Mouse (Mus musculus) liver, embryonic 11.5 days (tissue): ENCODE data around the gene Bex6. TPM values are rescaled to one million over a fixed set of nuclear protein-coding genes. Genes with fewer than 3 reads are reported as not detected.

Experiments used
- ATAC-seq: fragments of 200-750 bp; cut with Nextera tagmentation; replicated peaks from 2 replicates; pipeline ENCODE4 v1.8.0; 2017; ENCODE audit warnings: moderate number of reproducible peaks, mild to moderate bottlenecking, moderate TSS enrichment, moderate library complexity; ENCODE audit not compliant: low FRiP score
- DNase-seq: peaks from one replicate; pipeline ENCODE4 v3.0.0-alpha.2; 2017; ENCODE audit warnings: low spot score
- H3K27ac ChIP-seq: fragments of 300-500 bp; sonication (generic); 2 replicates; pipeline ENCODE4 v1.5.1; 2014; ENCODE audit warnings: mild to moderate bottlenecking, low read depth, low read length, control low read depth
- H3K27me3 ChIP-seq: fragments of 300-500 bp; sonication (generic); replicated peaks from 2 replicates; pipeline ENCODE4 v1.6.1; 2014; ENCODE audit warnings: low read length, mixed read lengths; ENCODE audit not compliant: control insufficient read depth, insufficient read depth
- H3K36me3 ChIP-seq: fragments of 300-500 bp; sonication (generic); 2 replicates; pipeline ENCODE4 v1.6.1; 2014; ENCODE audit warnings: mild to moderate bottlenecking, low read length, moderate library complexity, mixed read lengths; ENCODE audit not compliant: control insufficient read depth, insufficient read depth
- H3K4me1 ChIP-seq: fragments of 300-500 bp; sonication (generic); replicated peaks from 2 replicates; pipeline ENCODE4 v1.6.1; 2014; ENCODE audit warnings: low read length, mixed read lengths; ENCODE audit not compliant: control insufficient read depth, insufficient read depth
- H3K4me2 ChIP-seq: fragments of 300-500 bp; sonication (generic); 2 replicates; pipeline ENCODE4 v1.6.1; 2014; ENCODE audit warnings: mild to moderate bottlenecking, control low read depth, moderate library complexity
- H3K4me3 ChIP-seq: fragments of 300-500 bp; sonication (generic); 2 replicates; pipeline ENCODE4 v1.5.1; 2014; ENCODE audit warnings: low read depth, low read length, control low read depth
- H3K9ac ChIP-seq: fragments of 300-500 bp; sonication (generic); 2 replicates; pipeline ENCODE4 v1.6.1; 2014; ENCODE audit warnings: low read depth, low read length, control low read depth
- H3K9me3 ChIP-seq: fragments of 300-500 bp; sonication (generic); 2 replicates; pipeline ENCODE4 v1.6.1; 2016; ENCODE audit warnings: low read length, inconsistent platforms, mixed read lengths; ENCODE audit not compliant: control insufficient read depth
- WGBS: fragments of 180-500 bp; shearing (Covaris S2); extraction: QIAGEN DNeasy Blood & Tissue Kit; methylation state at CpG from one replicate; pipeline ENCODE4 v1.1.7; 2014; 5-methylcytosine and 5-hydroxymethylcytosine counted together
- polyA plus RNA-seq: library from polyadenylated mRNA; unstranded; fragments of >200 nt; fragmentation: Nextera tagmentation; extraction: Ambion mirVana; gene quantifications from 2 replicates; pipeline ENCODE4 v1.2.1, GENCODE M21; 2014

Gene Bex6
- polyA plus RNA-seq, 1 experiment from 2014 or later = 1.2 TPM

GRCm38 (mm10) chr16:32189109-32189508 lies 9.5 kb downstream of the Bex6 start:
- Histone ChIP-seq H3K4me3 (no peak overlapping the region), H3K27me3 (no peaks in the 10 kb centered on the region), H3K9ac (no peak overlapping the region), H3K36me3 (no peaks in the 10 kb centered on the region), H3K4me2 (peak overlapping the region; percentile 37; the same call in 1 of the 2 replicates), H3K4me1 (0 out of 2 replicates have a peak, but pooled peaks cover 2% of the 10 kb centered on the region), H3K27ac (no peak overlapping the region), H3K9me3 (no peaks in the 10 kb centered on the region)
- ATAC-seq (no peak), DNase-seq (no peak)
- 44% methylated on average over 6 of the region's 6 CpGs for WGBS

DNA sequence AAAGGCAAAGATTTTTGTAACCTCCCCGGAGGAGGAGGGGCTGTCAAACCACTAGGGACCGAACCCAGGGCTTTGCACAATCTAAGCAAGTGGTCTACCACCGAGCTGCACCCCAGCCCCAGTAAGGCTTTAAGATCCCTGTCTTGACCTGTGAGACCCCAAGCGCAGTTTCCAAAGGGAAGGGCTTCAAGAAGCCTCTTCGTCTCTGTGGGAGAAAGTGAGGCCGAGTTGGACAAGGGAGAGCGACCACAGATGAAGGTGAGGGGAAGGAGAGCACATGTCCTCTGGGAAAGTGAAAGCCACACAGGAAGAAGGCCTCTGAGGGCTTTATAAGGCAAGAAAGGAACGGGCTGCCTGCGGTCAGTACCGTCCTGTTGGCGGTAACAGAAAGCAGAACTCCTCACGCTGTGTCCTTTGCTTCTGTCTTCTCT lies 10.4 kb downstream of the Bex6 start:
- Histone ChIP-seq H3K4me2 (peak overlapping the region; percentile 56), H3K27ac (0 out of 2 replicates have a peak overlapping the region, but pooled peaks have one; percentile 25), H3K27me3 (no peaks in the 10 kb centered on the region), H3K36me3 (no peaks in the 10 kb centered on the region), H3K4me1 (0 out of 2 replicates have a peak, but pooled peaks cover 2% of the 10 kb centered on the region), H3K9me3 (no peaks in the 10 kb centered on the region), H3K9ac (peak overlapping the region; percentile 43), H3K4me3 (peak overlapping the region; percentile 23)
- WGBS = 33% methylated on average over 11 of the region's 12 CpGs
- ATAC-seq (no peak), DNase-seq (no peak)

- H3K27ac ChIP-seq = no peak overlapping the region
- no peaks in the 10 kb centered on the region for H3K36me3 ChIP-seq
- H3K27me3 ChIP-seq = no peaks in the 10 kb centered on the region
- no peak overlapping the region for H3K9ac ChIP-seq
- no peaks in the 10 kb centered on the region for H3K4me1 ChIP-seq
- H3K4me3 ChIP-seq = no peak overlapping the region
- ATAC-seq (no peak), DNase-seq (no peak)
- H3K4me2 ChIP-seq = no peak overlapping the region
- no peaks in the 10 kb centered on the region for H3K9me3 ChIP-seq
- WGBS = 77% methylated on average over 21 of the region's 21 CpGs
These were observed 20.8 kb downstream of the Bex6 start for GRCm38 (mm10) chr16:32200256-32201003.

- Histone ChIP-seq H3K27me3 (no peaks in the 10 kb centered on the region), H3K4me2 (no peak overlapping the region), H3K9me3 (no peaks in the 10 kb centered on the region), H3K4me1 (no peaks in the 10 kb centered on the region), H3K9ac (no peak overlapping the region), H3K4me3 (no peak overlapping the region), H3K36me3 (no peaks in the 10 kb centered on the region), H3K27ac (no peak overlapping the region)
- ATAC-seq (no peak), DNase-seq (no peak)
- WGBS = 81% methylated on average over 9 of the region's 9 CpGs
These were observed 21.3 kb downstream of the Bex6 start for GRCm38 (mm10) chr16:32201004-32201325.

DNA sequence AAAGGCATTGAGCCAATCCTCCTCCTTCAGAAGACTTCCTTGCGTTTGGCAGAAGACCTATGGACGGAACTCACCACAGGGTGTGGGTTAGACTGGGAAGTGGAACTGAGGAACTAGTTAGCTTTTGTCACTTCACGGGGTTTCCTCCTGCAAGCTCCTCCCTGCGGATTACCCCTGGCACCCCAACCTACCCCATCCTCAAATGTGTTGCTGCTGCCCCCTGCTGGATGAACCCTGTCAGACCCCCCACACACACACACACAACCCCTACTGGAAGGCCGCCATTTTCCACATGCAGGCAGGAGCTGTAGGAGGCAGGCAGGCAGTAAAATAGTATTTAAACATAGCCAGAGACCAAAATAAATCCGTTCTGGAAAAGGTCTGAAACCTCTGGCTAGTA lies 23.1 kb downstream of the Bex6 start:
- Histone ChIP-seq H3K9ac (no peak overlapping the region), H3K4me3 (no peak overlapping the region), H3K36me3 (no peaks in the 10 kb centered on the region), H3K4me2 (no peak overlapping the region), H3K27ac (no peak overlapping the region), H3K9me3 (no peaks in the 10 kb centered on the region), H3K4me1 (no peaks in the 10 kb centered on the region), H3K27me3 (no peaks in the 10 kb centered on the region)
- DNase-seq (peak; percentile 50), ATAC-seq (0 out of 2 replicates have a peak, but pooled peaks have one; percentile 49)
- 58% methylated on average over 6 of the region's 6 CpGs for WGBS

- Histone ChIP-seq H3K27me3 (no peaks in the 10 kb centered on the region), H3K4me2 (no peak overlapping the region), H3K4me3 (no peak overlapping the region), H3K9me3 (peaks cover 7% of the 10 kb centered on the region), H3K9ac (no peak overlapping the region), H3K4me1 (no peaks in the 10 kb centered on the region), H3K27ac (no peak overlapping the region), H3K36me3 (no peaks in the 10 kb centered on the region)
- WGBS = 62% methylated on average over 3 of the region's 3 CpGs
- no peak for DNase-seq
- no peak for ATAC-seq
These were observed 25.3 kb downstream of the Bex6 start for GRCm38 (mm10) chr16:32204902-32205301.

- H3K27ac ChIP-seq = no peak overlapping the region
These were observed 34.5 kb downstream of the Bex6 start for GRCm38 (mm10) chr16:32214156-32214555.

GRCm38 (mm10) chr16:32214804-32215576 lies 35.4 kb downstream of the Bex6 start:
- H3K27ac ChIP-seq = no peak overlapping the region
- no peaks in the 10 kb centered on the region for H3K4me1 ChIP-seq
- no peak overlapping the region for H3K4me3 ChIP-seq
- H3K9me3 ChIP-seq = no peaks in the 10 kb centered on the region
- H3K36me3 ChIP-seq = no peaks in the 10 kb centered on the region
- no peaks in the 10 kb centered on the region for H3K27me3 ChIP-seq
- H3K9ac ChIP-seq = no peak overlapping the region
- ATAC-seq (no peak), DNase-seq (no peak)
- no peak overlapping the region for H3K4me2 ChIP-seq
- 73% methylated on average over 17 of the region's 17 CpGs for WGBS

More at GRCm38 (mm10) chr16:32214156-32214555, 34.5 kb downstream of the Bex6 start:
- Histone ChIP-seq H3K4me2 (no peak overlapping the region), H3K27me3 (no peaks in the 10 kb centered on the region), H3K9ac (no peak overlapping the region), H3K4me1 (no peaks in the 10 kb centered on the region), H3K9me3 (peaks cover 6% of the 10 kb centered on the region), H3K4me3 (no peak overlapping the region), H3K36me3 (no peaks in the 10 kb centered on the region)
- DNase-seq (no peak), ATAC-seq (no peak)
